ENCODE assay signal across 14 mouse cellular contexts in genomic region chr13:47183771-47184170, GRCm38 (mm10).
A peak's percentile ranks its signal among the peaks of the same experiment; 100 is the strongest.
DNase-seq lines count a peak whose midpoint lies in the region; ATAC-seq and TF ChIP-seq lines count a peak whose summit lies in the region.
"Had no signal": no experiment of that assay in that cellular context is flagged by ENCODE, and none has a peak within 500 bp of the region (broad histone marks: within the 10 kb centered on the region; RNA-seq: fewer than 3 reads in every experiment).

No protein-coding gene starts in this region.

- H3K4me1 ChIP-seq in heart, adult 2 months (ENCODE audit: control insufficient read depth, insufficient read depth, low read length) = peaks cover 4% of the 10 kb centered on the region
- H3K4me1 ChIP-seq in midbrain, embryonic 11.5 days (ENCODE audit: control insufficient read depth, insufficient read depth, low read length) = 0 out of 2 replicates have a peak, but pooled peaks cover under 1% of the 10 kb centered on the region
- no peaks in the 10 kb centered on the region for H3K4me1 ChIP-seq in midbrain, embryonic 16.5 days (ENCODE audit: control insufficient read depth, insufficient read depth, low read length)
- H3K4me1 ChIP-seq: kidney, embryonic 15.5 days had no signal

- H3K27ac ChIP-seq in heart, adult 2 months = peak overlapping the region; percentile 60
- no peak overlapping the region for H3K27ac ChIP-seq in midbrain, embryonic 11.5 days (ENCODE audit: low read depth, low read length)
- no peak overlapping the region for H3K27ac ChIP-seq in midbrain, embryonic 16.5 days (ENCODE audit: low read length)
- H3K27ac ChIP-seq: kidney, embryonic 15.5 days had no signal

- TF ChIP-seq EP300 in heart, adult 2 months (IDR thresholded peaks at IDR 0.05; ENCODE audit: insufficient read depth, low read depth, low read length) = no peak

- peak in 1 of 2 experiments; percentile 27 for DNase-seq in heart, adult 2 months
- no peak for DNase-seq in heart, adult 8-10 months (ENCODE audit: low spot score)
- DNase-seq in midbrain, embryonic 11.5 days (ENCODE audit: low spot score, missing footprints) = peak; percentile 59
- peak; percentile 21 for DNase-seq in heart, postnatal 4 days
- DNase-seq in adrenal gland, postnatal 36 days = no peak
- DNase-seq in kidney, adult 8-10 months = no peak
- DNase-seq: cerebellum, adult 2 months; midbrain, embryonic 14.5 days; retina, postnatal 1 day; thymus, postnatal 36 days had no signal

- H3K36me3 ChIP-seq in heart, adult 2 months (ENCODE audit: control insufficient read depth, insufficient read depth, low read length) = no peaks in the 10 kb centered on the region
- H3K36me3 ChIP-seq in midbrain, embryonic 11.5 days (ENCODE audit: control insufficient read depth, insufficient read depth, low read length) = no peaks in the 10 kb centered on the region
- H3K36me3 ChIP-seq in midbrain, embryonic 16.5 days (ENCODE audit: control insufficient read depth, insufficient read depth, low read length) = no peaks in the 10 kb centered on the region
- H3K36me3 ChIP-seq: kidney, embryonic 15.5 days had no signal

- H3K9ac ChIP-seq in heart, adult 2 months (ENCODE audit: low read depth, low read length) = no peak overlapping the region; the same call in 1 of the 2 replicates
- H3K9ac ChIP-seq in midbrain, embryonic 11.5 days (ENCODE audit: low read length) = no peak overlapping the region
- no peak overlapping the region for H3K9ac ChIP-seq in midbrain, embryonic 16.5 days (ENCODE audit: low read depth, low read length)
- H3K9ac ChIP-seq: kidney, embryonic 15.5 days had no signal

- intact Hi-C loops in heart, adult 2 months (cut with DNase I) = no loop called here

- WGBS in heart, adult 2 months = 54% methylated on average over 9 of the region's 9 CpGs
- WGBS in midbrain, embryonic 11.5 days = 87% methylated on average over 9 of the region's 9 CpGs
- WGBS in midbrain, embryonic 16.5 days = 86% methylated on average over 9 of the region's 9 CpGs

- ATAC-seq in midbrain, embryonic 11.5 days (ENCODE audit: low FRiP score) = no peak
- ATAC-seq in midbrain, embryonic 16.5 days = no peak
- ATAC-seq: CD4-positive, CD25-positive, alpha-beta regulatory T cell, adult 4 months had no signal

- no peak for TF ChIP-seq POLR2A in heart, adult 2 months (IDR thresholded peaks at IDR 0.05; ENCODE audit: insufficient read depth, low read depth, low read length)

- H3K79me2 ChIP-seq in heart, adult 2 months (replicated peaks; ENCODE audit: control insufficient read depth, insufficient read depth, low read length) = no peaks in the 10 kb centered on the region

- H3K27me3 ChIP-seq in heart, adult 2 months (ENCODE audit: control insufficient read depth, insufficient read depth, low read length) = no peaks in the 10 kb centered on the region
- no peaks in the 10 kb centered on the region for H3K27me3 ChIP-seq in midbrain, embryonic 11.5 days (ENCODE audit: control insufficient read depth, insufficient read depth, low read length)
- no peaks in the 10 kb centered on the region for H3K27me3 ChIP-seq in midbrain, embryonic 16.5 days (ENCODE audit: control insufficient read depth, insufficient read depth, low read depth, low read length)
- H3K27me3 ChIP-seq: kidney, embryonic 15.5 days had no signal

- no peak for TF ChIP-seq CTCF in heart, adult 2 months (IDR thresholded peaks at IDR 0.05)

- H3K9me3 ChIP-seq in midbrain, embryonic 11.5 days (ENCODE audit: control insufficient read depth, low read length) = no peaks in the 10 kb centered on the region
- H3K9me3 ChIP-seq in midbrain, embryonic 16.5 days (replicated peaks; ENCODE audit: control insufficient read depth, low read length, poor library complexity, severe bottlenecking) = no peaks in the 10 kb centered on the region
- H3K9me3 ChIP-seq: kidney, embryonic 15.5 days had no signal

- no peak overlapping the region for H3K4me3 ChIP-seq in heart, adult 2 months
- no peak overlapping the region for H3K4me3 ChIP-seq in midbrain, embryonic 11.5 days (ENCODE audit: low read depth, low read length)
- no peak overlapping the region for H3K4me3 ChIP-seq in midbrain, embryonic 16.5 days (ENCODE audit: low read depth, low read length)
- H3K4me3 ChIP-seq: erythroblast, embryonic 14.5 days; kidney, embryonic 15.5 days had no signal

- no peak overlapping the region for H3K4me2 ChIP-seq in midbrain, embryonic 11.5 days
- no peak overlapping the region for H3K4me2 ChIP-seq in midbrain, embryonic 16.5 days (ENCODE audit: low read length)
- H3K4me2 ChIP-seq: kidney, embryonic 15.5 days had no signal

Comparison
In these comparisons a context has a peak if more than half of its experiments do, and no peak if none do; other contexts are left out.
1. DNase-seq: peak in midbrain, embryonic 11.5 days (single experiment) and heart, postnatal 4 days (single experiment); none in heart, adult 8-10 months (single experiment), adrenal gland, postnatal 36 days (0 of 2) and kidney, adult 8-10 months (0 of 2).